Mouse (Mus musculus) heart, postnatal 36 days (tissue): ENCODE results near the gene Loxl3. TPM values are rescaled to one million over a fixed set of nuclear protein-coding genes. Genes with fewer than 3 reads are reported as not detected.

Source experiments
- DNase-seq, 2 experiments: peaks; one replicate each; pipeline ENCODE4 v3.0.0; 2021 to 2022
- intact Hi-C: fragments of 180-260 bp; cut with DNase I; formaldehyde crosslinking; loops from one replicate; pipeline ENCODE4 v1.15.1; 2025
- total RNA-seq, 2 experiments: library from RNA; stranded (reverse); gene quantifications; 2 replicates each; pipeline ENCODE4 v1.2.3; 2021

Loxl3 gene
- 1 to 10 TPM; 2.9 to 3.1 TPM for total RNA-seq

DNA sequence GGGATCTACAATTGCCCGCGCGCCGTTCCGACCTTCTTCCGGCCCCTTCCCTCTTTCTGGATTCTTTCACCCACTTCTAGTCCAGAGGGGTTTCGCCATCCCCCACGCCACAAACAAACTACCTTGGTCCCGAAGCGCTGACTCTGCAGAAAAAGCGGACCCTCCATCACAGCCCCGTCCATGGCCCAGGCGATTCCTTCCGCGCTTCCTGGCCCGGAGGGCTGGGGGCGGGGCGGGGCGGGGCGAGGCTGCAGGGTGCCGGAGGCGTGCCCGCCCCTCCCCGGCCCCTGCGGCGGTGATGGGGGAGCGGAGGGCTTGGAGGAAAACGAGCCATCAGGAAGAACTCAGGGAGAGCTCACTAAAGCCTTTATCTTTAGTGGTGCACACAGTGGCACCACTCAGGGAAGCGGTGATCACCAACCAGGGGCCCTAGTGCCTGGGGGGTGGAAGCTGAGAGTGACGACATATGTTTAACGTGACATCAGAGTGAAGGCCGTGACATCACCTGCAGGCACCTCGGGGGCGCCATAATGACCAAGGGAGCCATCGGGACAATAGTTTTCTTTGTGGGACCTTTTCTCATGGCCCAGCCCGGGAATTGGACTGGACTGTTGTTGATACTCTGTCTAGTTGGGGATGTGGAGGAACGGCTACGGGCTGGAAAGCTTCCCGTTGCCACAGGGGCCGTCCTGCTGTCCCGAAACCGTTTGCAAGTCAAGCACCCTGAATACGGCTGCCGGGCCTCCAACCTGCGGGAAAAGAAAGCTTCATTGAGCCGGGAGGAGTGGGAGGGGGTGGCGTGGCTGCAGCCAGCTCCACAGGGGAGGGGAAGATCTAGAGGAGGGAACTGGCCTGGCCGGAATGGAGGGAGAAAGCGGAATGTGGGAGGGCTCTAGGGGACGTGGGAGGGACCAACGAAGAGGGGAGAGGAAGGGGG, at the start of gene Loxl3, which contains the start of gene Dok1:
TSS of gene Loxl3 (plus strand) at position 925 of the 937 bp plus-strand sequence.
TSS of gene Dok1 (minus strand) at position 223 of the 937 bp plus-strand sequence.
- intact Hi-C loops: loop anchor here (2.0 kb wide), 1 partner anchor 37 kb away; no protein-coding TSS in a partner anchor

DNA sequence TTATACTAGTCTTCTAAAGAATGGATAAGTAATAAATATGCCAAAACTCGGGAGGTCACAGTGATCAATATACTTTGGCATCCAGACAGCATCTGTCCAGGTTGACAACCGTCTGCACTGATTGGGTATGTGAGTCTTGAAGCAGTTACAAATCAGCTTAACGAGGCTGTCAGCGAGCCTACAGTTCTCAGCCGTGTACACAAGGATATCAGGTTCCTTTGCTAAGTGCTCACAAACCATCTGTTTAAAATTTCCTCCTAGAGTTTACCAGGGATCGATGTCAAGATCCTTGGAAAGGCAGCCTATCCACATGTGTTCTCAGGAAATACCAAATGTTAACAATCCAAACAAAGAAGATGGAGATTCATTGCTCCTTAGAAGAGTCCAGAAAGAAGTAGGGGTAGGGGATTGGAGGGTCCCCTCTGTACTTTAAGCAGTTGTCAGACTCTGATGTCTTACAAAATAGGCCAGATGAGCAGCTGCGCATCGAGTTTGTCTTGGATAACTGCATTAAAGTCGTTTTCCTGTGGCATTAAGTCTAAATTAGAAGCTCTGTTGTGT, 46.5 kb upstream of the Loxl3 start:
- intact Hi-C loops: no loop called here

More for the DNA sequence above, at the start of gene Loxl3, which contains the start of gene Dok1:
- peak; percentile 74 to 80 for DNase-seq

DNA sequence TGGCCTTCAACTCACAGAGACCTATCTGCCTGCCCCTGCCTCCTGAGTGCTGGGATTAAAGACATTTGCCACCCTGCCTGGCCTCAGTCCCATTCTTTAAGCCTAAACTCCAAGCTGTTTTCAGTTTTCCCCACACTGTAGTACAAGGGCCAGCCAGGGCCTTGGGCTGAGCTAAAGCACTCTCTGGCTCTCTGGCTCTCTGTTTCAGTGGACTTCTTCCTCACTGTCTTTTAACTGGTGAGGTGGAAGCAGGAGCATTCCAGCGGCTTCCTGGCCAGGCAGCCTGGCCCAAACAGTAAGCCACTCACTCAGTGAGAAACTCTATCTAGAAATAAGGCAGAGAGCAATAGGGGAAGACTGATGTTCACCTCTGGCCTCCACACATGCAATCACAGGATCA, 40.3 kb upstream of the Loxl3 start:
- intact Hi-C loops: loop anchor here (10.0 kb wide), 1 partner anchor 281 kb away; no protein-coding TSS in a partner anchor
- no peak for DNase-seq

More for the DNA sequence above, 46.5 kb upstream of the Loxl3 start:
- no peak for DNase-seq

DNA sequence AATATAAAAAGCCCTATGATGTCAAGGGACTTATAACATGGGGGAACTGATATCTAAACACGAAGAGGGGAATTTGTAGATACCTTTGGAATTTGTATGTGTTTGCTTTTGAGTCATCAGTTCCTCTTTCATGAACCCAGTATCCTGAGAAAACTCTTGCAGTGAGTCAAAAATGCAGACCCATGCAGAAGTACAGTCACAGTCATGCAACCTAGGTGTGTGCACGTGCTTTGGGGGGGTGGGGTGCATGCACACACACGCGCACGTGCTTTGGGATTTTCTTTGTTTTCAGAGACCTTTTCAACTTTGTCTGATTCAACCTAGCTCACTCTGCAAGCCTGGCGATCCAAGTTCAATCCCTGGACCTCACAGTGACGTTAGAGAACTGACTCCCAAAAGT, 39.6 kb upstream of the Loxl3 start:
- intact Hi-C loops: loop anchor here (10.0 kb wide), 1 partner anchor 280 kb away; no protein-coding TSS in a partner anchor
- no peak for DNase-seq

DNA sequence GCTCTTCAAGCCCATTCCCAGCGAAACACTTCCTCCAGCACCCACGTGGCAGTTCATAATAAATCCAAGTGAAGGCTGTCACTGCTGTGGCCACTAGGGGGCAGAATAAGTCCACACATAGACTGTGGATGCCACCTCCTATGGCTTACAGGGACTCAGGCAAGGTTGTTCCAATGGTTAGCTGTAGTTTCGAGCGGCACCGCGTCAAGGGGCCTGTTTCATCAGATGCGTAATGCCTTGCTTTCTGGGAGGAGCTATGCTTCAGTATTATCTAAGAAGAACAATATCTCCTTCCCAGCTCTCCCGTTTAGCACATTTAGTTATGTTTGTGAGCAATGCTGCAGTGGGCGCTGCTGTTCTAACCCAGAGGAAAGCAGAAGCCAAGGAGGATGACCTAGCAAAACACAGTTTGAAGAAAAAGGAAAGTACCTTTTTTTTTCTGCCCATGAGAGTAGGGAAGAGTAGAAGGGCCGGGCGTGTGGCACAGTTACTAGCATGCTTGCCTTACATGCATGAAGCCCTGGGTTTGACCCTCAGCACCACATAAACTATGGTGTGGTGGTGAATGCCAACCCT, 37.1 kb upstream of the Loxl3 start:
- intact Hi-C loops: loop anchor here (1.0 to 10.0 kb wide), 7 partner anchors 36 to 278 kb away; partner anchors contain the start of genes Aup1, Ccdc142, Dok1 and Gm42688
- peak; percentile 86 to 90 for DNase-seq

DNA sequence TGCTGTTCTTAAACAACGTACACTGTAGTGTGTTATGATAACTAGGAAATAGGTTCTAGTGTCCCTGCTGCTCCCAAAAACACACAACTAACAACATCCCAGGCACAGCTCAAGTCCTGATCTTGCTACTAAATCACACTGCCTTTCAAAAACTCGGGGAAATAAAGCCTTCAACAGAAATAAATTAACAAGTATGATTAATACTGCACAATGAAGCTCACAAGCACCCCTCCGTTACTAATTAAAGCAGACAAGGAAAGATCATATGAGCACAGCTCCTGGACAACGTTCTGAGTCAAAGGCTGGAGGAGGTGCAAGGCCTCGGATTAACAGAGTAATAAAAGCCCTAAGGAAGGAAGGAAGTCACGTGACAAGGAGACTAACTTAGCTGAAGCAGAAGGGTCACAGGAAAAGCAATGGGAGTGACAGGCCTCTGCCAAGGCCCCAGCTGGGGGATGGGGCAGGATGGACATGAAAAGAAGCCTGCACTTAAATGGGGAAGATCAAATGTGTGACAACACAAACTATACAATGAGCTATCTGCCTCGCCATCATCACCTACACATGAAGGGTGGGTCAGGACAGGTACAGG, 36.4 kb upstream of the Loxl3 start:
- peak; percentile 34 to 45 for DNase-seq
- intact Hi-C loops: loop anchor here (1.0 to 10.0 kb wide), 4 partner anchors 35 to 277 kb away; partner anchors contain the start of genes Aup1 and Dok1

DNA sequence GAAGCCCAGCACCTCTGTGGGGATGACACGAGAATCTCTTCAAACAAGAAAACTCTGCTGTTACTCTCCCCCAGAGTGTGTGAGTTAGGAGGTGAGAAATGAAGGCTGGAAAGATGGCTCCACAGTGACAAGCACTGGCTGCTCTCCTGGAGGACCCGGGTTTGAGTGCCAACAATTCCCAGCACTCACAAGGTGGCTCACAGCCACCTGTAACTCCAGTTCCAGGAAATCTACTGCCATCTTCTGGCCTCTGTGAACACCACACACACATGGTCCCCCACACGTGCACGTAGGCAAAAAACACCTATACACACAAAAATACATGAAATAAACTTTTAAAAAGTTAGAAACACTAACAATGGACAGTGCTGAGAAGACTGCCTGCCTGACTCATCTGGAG, 35.6 kb upstream of the Loxl3 start:
- no peak for DNase-seq
- intact Hi-C loops: loop anchor here (10.0 kb wide), 1 partner anchor 276 kb away; no protein-coding TSS in a partner anchor

DNA sequence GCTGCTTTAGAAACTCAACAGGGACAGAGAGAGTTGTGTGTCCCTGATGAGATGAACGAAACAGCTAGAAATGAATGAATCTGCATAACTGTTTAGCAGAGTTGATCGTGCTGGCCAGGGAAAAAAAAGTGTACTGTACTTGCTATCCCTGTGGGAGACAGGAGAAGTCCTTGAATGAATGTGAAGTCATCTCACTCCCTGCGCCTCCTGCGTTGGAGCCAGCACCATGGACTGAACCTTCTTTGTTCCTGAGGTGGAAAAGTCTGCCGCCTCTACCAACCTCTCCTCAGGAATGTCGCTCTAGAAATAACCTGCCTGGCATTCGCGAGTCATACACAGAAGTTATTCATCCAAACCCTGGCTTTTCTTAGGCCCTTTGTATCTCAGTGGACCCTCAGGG, 34.0 kb upstream of the Loxl3 start:
- DNase-seq: no peak
- intact Hi-C loops: loop anchor here (10.0 kb wide), 1 partner anchor 275 kb away; no protein-coding TSS in a partner anchor

DNA sequence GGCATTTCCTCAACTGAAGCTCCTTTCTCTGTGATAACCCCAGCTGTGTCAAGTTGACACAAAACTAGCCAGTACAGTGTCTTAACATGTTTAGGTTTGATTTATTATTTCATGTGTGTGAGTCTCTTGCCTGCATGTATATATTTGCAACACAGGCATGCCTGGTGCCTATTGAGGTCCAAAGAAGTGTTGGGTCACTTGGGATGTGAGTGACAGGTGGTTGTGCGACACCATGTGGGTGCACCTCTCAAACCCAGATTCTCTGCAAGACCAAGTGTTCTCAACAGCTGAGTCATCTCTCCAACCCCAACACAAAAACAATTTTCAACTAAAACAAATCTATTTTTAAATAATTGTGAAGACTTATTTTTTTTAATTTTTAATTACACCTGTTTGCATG, 30.9 kb upstream of the Loxl3 start:
- no peak for DNase-seq
- intact Hi-C loops: no loop called here

DNA sequence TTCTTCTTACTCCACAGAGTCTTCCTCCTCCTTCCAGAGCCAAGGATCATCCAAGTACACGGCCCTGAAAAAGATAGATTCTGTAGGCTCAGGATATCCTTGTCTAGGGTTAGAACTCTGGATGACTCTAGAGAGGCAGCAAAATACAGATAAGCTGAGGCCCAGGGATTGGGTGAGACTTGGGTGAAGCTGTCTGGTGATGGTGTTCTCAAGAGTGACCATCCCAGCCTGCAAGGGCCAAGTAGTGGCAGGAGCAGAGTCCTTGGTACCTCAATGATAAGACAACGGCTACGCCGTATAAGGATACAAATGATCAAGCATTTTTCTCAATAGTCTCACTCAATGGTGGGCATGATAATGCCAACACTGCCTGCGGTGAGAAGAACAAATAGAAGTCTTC, 30.1 kb upstream of the Loxl3 start:
- intact Hi-C loops: no loop called here
- DNase-seq: no peak

DNA sequence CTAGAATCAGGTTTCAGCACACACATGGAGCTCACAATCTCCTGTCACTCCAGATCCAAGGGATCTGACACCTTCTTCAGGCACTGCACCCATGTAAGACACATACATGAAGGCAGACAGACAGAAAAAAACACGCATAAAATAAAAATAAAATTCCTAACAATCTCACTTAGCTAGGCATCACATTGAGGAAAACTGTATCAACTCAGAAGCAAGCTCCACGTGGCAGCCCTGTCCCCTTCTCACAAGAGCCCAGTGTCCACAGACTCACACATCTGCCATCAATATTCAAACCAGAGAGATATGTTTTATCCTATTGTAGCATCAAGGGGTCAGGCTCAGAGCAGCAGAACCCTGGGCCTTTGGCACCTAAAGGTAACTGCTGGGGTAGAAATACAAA, 29.7 kb upstream of the Loxl3 start:
- intact Hi-C loops: no loop called here
- no peak for DNase-seq

DNA sequence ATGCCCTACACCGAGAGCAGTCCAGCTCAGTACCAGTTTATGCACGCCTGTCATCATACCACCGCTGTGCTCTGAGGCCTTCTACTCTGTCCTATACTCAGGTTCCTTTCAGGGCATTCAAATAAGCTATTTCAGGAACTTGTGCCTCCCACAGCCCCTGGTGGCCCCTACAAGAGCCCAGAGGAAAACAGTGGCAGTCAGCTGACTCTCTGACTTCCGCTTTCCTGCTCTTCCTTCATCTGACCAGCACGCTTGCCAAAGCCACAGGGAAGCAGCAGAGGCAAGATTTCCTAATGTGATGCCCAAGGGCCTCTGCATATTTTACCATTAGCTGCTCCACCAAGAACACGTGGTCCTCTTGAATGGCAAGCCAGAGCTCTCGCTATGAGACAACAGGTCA, 29.1 kb upstream of the Loxl3 start:
- DNase-seq: peak in 1 of 2 experiments; percentile 23
- intact Hi-C loops: no loop called here

DNA sequence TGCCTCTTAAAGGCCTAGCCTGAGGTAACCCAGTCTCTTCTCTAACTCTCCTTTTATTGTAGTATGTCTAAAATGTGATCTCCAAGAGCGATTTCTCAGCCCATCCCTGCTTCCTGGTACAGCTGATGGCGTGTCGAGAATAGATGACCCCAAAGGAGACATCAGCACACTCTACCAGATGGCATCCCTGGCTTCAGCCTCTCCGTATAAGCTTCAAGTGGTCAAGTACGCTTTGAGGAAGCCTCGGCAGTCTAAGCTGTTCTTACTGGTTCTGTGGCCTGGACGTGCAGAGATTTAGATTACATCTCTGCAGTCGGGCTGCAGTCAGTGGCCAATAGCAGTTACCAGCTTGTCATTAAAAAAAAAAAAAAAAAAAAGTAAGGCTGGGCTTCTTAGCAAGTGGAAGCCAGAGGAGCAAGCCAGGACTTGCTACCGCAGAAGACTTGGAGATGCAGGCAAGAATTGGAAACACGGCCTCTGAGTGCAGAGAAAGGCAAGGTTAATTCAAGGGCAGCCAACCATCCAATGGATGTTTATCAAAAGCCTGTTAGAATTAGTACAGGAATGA, 28.4 kb upstream of the Loxl3 start:
- DNase-seq: no peak
- intact Hi-C loops: no loop called here

DNA sequence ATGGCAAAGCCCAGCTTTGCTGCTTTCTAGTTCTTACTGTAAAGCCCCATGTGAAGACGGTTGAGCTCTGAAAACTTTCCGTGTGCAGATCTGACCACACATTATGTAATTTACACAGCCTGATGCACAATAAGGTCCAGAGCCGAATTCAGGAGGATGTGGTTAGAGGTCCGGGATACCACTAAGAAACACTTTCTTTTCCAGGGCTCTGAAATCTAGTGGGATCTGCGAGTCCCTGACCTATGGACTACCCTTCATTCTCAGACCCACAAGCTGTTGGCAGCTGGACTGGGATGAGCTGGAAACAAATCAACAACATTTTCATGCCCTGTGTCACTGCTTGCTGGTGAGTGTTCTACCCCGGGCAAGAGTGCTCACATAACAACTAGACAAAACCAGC, 27.9 kb upstream of the Loxl3 start:
- DNase-seq: no peak
- intact Hi-C loops: no loop called here

DNA sequence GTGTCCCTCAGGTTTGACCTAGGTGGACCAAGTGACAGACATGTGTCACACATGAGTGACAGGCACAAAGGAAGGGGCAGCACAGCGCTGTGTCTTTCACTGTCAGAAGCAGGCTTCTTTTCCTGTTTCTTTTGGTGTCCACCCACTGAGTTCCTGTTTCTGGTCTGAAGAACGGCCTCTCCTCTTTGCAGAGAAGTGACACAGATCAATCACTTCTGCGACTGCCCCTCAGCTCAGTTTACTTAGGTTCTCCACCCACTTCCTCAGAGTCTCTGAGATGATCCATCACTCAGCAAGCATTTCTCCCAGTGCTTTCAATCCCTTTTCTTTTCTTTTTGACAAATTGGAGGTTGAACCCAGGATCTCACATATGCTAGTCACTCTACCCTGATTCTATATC, 25.3 kb upstream of the Loxl3 start:
- intact Hi-C loops: no loop called here
- DNase-seq: no peak

DNA sequence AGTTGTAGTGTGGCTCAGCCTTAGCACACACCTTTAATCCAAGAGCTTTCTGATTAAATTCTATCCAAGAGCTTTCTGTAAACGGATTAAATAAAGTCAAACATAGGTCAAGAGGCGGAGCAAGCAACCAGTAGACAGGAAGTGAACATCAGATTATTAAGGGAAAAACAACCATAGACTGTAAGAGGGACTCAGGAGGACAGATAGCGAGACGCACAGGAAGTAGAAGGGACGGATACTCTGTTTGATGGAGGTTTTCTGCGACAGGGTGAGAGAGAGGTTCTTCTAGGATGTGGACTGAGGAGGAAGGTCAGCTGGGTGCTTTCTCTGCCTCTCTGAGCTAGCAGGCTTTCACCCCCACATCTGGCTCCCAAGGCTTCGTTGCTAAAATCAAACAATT, 24.0 kb upstream of the Loxl3 start:
- intact Hi-C loops: no loop called here

DNA sequence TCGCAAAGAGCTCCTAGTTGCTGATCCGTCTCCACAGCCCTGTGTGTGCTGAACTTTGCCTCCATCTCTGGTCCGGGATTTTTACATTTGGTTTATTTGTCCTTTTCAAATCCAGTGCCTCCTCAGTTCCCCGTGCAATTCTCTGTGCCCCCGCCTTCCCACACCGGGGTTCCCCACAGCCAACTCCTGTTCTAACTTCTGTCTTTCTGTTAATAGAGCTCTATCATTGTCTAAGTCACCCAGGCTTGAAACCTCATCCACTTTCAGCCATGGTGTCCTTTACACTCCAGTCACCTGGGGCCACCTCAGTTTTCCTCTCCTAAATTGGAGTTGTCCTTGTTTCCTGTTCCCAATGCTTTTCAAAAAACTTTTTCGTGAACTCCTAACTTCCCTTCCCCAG, 22.7 kb upstream of the Loxl3 start:
- DNase-seq: no peak

More for the DNA sequence above, 24.0 kb upstream of the Loxl3 start:
- no peak for DNase-seq

DNA sequence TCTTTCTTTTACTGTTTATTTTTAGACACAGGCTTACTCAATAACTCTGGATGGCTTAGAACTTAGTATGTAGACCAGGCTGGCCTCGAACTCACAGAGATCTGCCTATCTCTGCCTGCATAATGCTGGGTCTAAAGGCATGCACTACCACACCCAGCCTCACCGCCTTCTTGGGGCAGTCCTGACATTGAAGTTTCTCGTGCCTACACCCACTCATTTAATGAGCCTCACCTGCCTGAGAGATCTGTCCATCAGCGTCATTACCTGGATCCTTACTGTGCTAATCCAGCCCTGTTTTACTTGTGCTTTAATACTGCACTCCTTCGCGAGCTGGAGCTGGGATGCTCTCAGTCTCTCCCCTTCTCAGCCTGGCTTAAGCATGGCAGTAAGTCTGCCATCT, 22.2 kb upstream of the Loxl3 start:
- DNase-seq: no peak

More for the DNA sequence above, 22.7 kb upstream of the Loxl3 start:
- intact Hi-C loops: no loop called here

DNA sequence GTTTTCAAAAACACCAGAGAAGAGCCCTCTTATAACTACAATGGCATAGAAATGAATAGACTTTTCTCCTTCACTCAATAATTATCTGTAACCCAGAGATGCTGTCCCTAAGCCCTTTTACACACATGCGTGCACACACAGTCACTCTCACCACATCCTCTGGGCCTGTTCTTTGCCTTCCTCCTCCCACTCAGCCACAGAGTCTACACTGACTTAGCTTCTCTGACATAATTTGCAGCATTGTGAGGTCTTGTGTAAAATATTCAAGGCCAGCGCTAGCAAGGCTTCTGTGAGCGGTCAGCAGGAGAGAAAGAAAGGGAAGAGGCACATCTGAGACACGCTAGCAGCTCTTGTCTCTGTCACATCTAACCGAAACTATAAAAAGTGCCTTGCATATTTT, 20.5 kb upstream of the Loxl3 start:
- DNase-seq: no peak
- intact Hi-C loops: no loop called here

More for the DNA sequence above, 22.2 kb upstream of the Loxl3 start:
- intact Hi-C loops: no loop called here
